Mouse (Mus musculus) adrenal gland, postnatal 25 days (tissue): ENCODE data around the gene Slc25a45. TPM values are rescaled to one million over a fixed set of nuclear protein-coding genes. Genes with fewer than 3 reads are reported as not detected.
A peak's percentile ranks its signal among the peaks of the same experiment; 100 is the strongest.

Experiments used
- DNase-seq: peaks from one replicate; pipeline ENCODE4 v3.0.0; 2021; ENCODE audit warnings: mixed read lengths
- total RNA-seq: library from RNA; stranded (reverse); gene quantifications from 2 replicates; pipeline ENCODE4 v1.2.3, GENCODE M21; 2021

The Slc25a45 gene
- total RNA-seq, 1 experiment from 2014 or later, result 39.7 TPM

DNA sequence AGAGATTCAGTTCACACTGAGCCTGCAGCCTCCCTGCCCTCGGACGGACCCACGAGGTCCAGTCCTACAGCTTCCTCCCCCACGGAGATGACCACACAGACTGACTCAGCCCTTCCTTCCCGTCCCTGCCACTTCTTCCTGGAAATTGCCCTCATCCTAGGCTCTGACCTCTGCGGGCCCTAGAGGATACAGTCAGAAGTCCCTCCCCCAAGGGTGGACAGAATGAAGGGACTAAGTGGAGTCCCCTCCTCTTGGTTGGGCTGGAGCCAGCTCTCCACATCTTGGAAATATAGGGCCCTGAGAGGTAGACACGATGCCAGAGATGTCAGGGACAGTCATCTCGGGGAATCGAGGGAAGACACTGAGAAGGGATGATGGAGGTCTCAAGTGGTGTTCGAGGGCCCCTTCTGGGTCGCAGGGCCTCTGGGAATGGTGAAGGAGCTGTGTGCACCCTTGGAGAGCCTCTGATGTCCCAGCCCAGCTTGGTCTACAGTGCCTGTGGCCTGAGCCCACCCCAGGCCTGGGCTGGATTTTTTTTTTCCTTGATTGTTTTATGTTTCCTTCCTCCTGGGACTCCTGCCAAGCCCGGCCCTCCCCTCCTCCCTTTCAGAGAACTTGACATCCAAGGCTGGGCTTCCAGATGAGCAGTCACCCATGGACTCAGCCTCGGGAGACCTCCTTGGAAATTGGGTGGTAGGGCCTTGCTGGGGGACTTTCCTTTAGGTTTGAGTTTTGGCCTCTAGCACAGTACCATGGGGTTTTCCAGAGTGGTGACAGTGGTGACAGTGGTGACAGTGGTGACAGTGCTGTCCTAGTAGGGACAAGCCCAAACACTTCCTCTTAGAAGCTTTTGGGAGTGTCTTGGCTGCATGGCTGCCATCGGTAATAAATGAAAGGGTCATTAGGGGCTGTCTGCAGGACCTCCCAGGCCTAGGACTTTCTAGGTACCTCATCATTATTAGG lies 52.3 kb downstream of the Slc25a45 start:
- DNase-seq, result peak; percentile 69

DNA sequence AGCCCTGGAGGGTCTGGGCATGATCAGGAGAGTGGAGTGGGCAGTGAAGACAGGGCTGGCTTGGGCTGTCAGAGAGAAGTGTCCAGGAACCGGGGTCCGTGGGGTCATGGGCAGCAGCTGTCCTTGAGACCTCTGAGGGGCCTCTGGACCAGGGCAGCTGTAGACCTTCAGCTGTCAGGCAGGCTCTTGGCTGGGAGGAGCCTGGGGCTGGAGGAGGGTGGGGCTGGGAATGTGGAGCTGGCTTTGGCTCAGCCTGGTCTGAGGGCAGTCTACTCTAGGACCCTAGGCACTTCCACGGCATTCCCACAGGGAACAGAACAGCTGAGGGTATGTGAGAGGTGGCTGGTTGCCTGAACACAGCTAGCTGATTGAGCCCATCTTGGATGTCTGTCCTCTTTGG lies 57.7 kb downstream of the Slc25a45 start:
- DNase-seq, result peak; percentile 60

Other genes starting within 250 kb of the Slc25a45 start
- gene Rela, start 240.3 kb upstream of the Slc25a45 start, total RNA-seq, result 96.3 and 101 TPM in 2 replicates
- gene Sipa1, start 214.1 kb upstream of the Slc25a45 start, total RNA-seq, result 61.8 and 76.7 TPM in 2 replicates
- 43.7 and 49.7 TPM in 2 replicates for gene Map3k11, start 189.1 kb upstream of the Slc25a45 start, total RNA-seq
- 110 and 124 TPM in 2 replicates for gene Pcnx3, start 188.9 kb upstream of the Slc25a45 start, total RNA-seq
- not detected in 2 replicates for gene Kcnk7, start 173.4 kb upstream of the Slc25a45 start, total RNA-seq
- 35.7 and 40.9 TPM in 2 replicates for gene Ehbp1l1, start 151.5 kb upstream of the Slc25a45 start, total RNA-seq
- 44.8 and 59.4 TPM in 2 replicates for gene Fam89b, start 148.2 kb upstream of the Slc25a45 start, total RNA-seq
- 275 and 334 TPM in 2 replicates for gene Ltbp3, start 136.9 kb upstream of the Slc25a45 start, total RNA-seq
- gene Scyl1, start 106.4 kb upstream of the Slc25a45 start, total RNA-seq, result 104 and 120 TPM in 2 replicates
- gene Frmd8, start 2.5 kb upstream of the Slc25a45 start, total RNA-seq, result 40.4 and 63.3 TPM in 2 replicates
- gene Tigd3, start 16.3 kb downstream of the Slc25a45 start, total RNA-seq, result 1.3 and 2.0 TPM in 2 replicates
- 88.9 and 103 TPM in 2 replicates for gene Dpf2, start 35.2 kb downstream of the Slc25a45 start, total RNA-seq
- 6.2 and 8.5 TPM in 2 replicates for gene Cdc42ep2, start 47.0 kb downstream of the Slc25a45 start, total RNA-seq
- gene Pola2, start 86.4 kb downstream of the Slc25a45 start, total RNA-seq, result 28.4 and 29.6 TPM in 2 replicates
- gene Slc22a20, start 108.3 kb downstream of the Slc25a45 start, total RNA-seq, result not detected in 2 replicates
- 28.0 and 40.2 TPM in 2 replicates for gene Capn1, start 138.1 kb downstream of the Slc25a45 start, total RNA-seq
- 59.7 and 65.6 TPM in 2 replicates for gene Syvn1, start 168.8 kb downstream of the Slc25a45 start, total RNA-seq
- 65.2 and 65.7 TPM in 2 replicates for gene Mrpl49, start 180.0 kb downstream of the Slc25a45 start, total RNA-seq
- gene Fau, start 180.0 kb downstream of the Slc25a45 start, total RNA-seq, result 891 and 1,016 TPM in 2 replicates
- gene Znhit2, start 183.4 kb downstream of the Slc25a45 start, total RNA-seq, result 34.6 TPM in 2 replicates
- 59.9 and 66.0 TPM in 2 replicates for gene Tm7sf2, start 190.6 kb downstream of the Slc25a45 start, total RNA-seq
- 68.8 and 80.9 TPM in 2 replicates for gene Vps51, start 199.4 kb downstream of the Slc25a45 start, total RNA-seq
- 0.85 TPM in 1 of 2 replicates, not detected in the other for gene Tmem262, start 202.2 kb downstream of the Slc25a45 start, total RNA-seq
- gene Gm28374, start 204.4 kb downstream of the Slc25a45 start, total RNA-seq, result not detected in 2 replicates
- gene Zfpl1, start 207.1 kb downstream of the Slc25a45 start, total RNA-seq, result 41.9 and 43.0 TPM in 2 replicates
- 3.0 and 4.1 TPM in 2 replicates for gene Cdca5, start 207.2 kb downstream of the Slc25a45 start, total RNA-seq
- gene AC131692.1, start 216.6 kb downstream of the Slc25a45 start, total RNA-seq, result not detected in 2 replicates
- gene Naaladl1, start 228.0 kb downstream of the Slc25a45 start, total RNA-seq, result 0.24 and 0.38 TPM in 2 replicates
- gene Sac3d1, start 240.8 kb downstream of the Slc25a45 start, total RNA-seq, result 15.1 and 19.5 TPM in 2 replicates